In genomic region chr14:99366281-99366987, GRCm38 (mm10) we compare ENCODE assay signal across 8 mouse cellular contexts.
DNase-seq lines count a peak whose midpoint lies in the region; ATAC-seq and TF ChIP-seq lines count a peak whose summit lies in the region.

No protein-coding gene starts in this region.

- no peak overlapping the region; the same call in 1 of the 2 replicates for H3K27ac ChIP-seq in forebrain, embryonic 11.5 days (ENCODE audit: low read depth, low read length)
- no peak overlapping the region for H3K27ac ChIP-seq in kidney, embryonic 14.5 days (ENCODE audit: low read depth, low read length)

- 0 out of 2 replicates have a peak overlapping the region, but pooled peaks have one; percentile 21 for H3K9ac ChIP-seq in forebrain, embryonic 11.5 days (ENCODE audit: low read length)
- H3K9ac ChIP-seq in kidney, embryonic 14.5 days (ENCODE audit: low read depth, low read length), result no peak overlapping the region

- no peak for TF ChIP-seq POLR2A in brain, embryonic 14.5 days (IDR thresholded peaks at IDR 0.05; ENCODE audit: borderline replicate concordance, extremely low read depth, insufficient read depth, insufficient read length, poor library complexity, severe bottlenecking)

- no peaks in the 10 kb centered on the region; the same call in 1 of the 2 replicates for H3K27me3 ChIP-seq in forebrain, embryonic 11.5 days (ENCODE audit: control insufficient read depth, insufficient read depth, low read length)
- no peaks in the 10 kb centered on the region for H3K27me3 ChIP-seq in kidney, embryonic 14.5 days (ENCODE audit: control insufficient read depth, insufficient read depth, low read length)

- no peak for TF ChIP-seq CTCF in brain, embryonic 14.5 days (IDR thresholded peaks at IDR 0.05; ENCODE audit: borderline replicate concordance, extremely low read depth, insufficient read depth, insufficient read length)

- peaks cover 8% of the 10 kb centered on the region; the same call in 1 of the 2 replicates for H3K4me1 ChIP-seq in forebrain, embryonic 11.5 days (replicated peaks; ENCODE audit: control insufficient read depth, insufficient read depth, low read length)
- no peaks in the 10 kb centered on the region for H3K4me1 ChIP-seq in kidney, embryonic 14.5 days (ENCODE audit: control insufficient read depth, insufficient read depth, low read length)

- H3K9me3 ChIP-seq in forebrain, embryonic 11.5 days (ENCODE audit: control insufficient read depth, low read length), result no peaks in the 10 kb centered on the region
- H3K9me3 ChIP-seq in kidney, embryonic 14.5 days (ENCODE audit: control insufficient read depth, low read length), result no peaks in the 10 kb centered on the region

- DNase-seq in brain, embryonic 14.5 days (ENCODE audit: low read depth), result peak; percentile 86
- peak; percentile 70 for DNase-seq in forebrain, embryonic 11.5 days (ENCODE audit: low spot score)
- DNase-seq in lung, postnatal 4 days, result peak; percentile 33 to 52
- no peak for DNase-seq in right cerebral cortex, postnatal 14 days
- no peak for DNase-seq in ovary, postnatal 36 days (ENCODE audit: low spot score)
- no peak for DNase-seq in adrenal gland, postnatal 25 days

- peak overlapping the region; percentile 31 for H3K4me2 ChIP-seq in forebrain, embryonic 11.5 days (ENCODE audit: low read depth, low read length, severe bottlenecking)
- H3K4me2 ChIP-seq in kidney, embryonic 14.5 days (replicated peaks; ENCODE audit: low read depth, low read length), result 0 out of 2 replicates have a peak overlapping the region, but pooled peaks have one; percentile 8

- ATAC-seq in forebrain, embryonic 11.5 days (replicated peaks; ENCODE audit: low FRiP score), result peak; percentile 91
- ATAC-seq in kidney, embryonic 14.5 days (ENCODE audit: low FRiP score, low TSS enrichment), result peak; percentile 88
- no peak for ATAC-seq in CD4-positive, CD25-positive, alpha-beta regulatory T cell, adult 4 months

- no peaks in the 10 kb centered on the region for H3K36me3 ChIP-seq in forebrain, embryonic 11.5 days (ENCODE audit: control insufficient read depth, insufficient read depth, low read length)
- no peaks in the 10 kb centered on the region for H3K36me3 ChIP-seq in kidney, embryonic 14.5 days (ENCODE audit: control insufficient read depth, insufficient read depth, low read length)

- WGBS in forebrain, embryonic 11.5 days, result 24% methylated on average over 21 of the region's 21 CpGs
- WGBS in kidney, embryonic 14.5 days, result 60% methylated on average over 21 of the region's 21 CpGs

- peak overlapping the region; percentile 11 for H3K4me3 ChIP-seq in forebrain, embryonic 11.5 days (ENCODE audit: low read depth, low read length)
- H3K4me3 ChIP-seq in kidney, embryonic 14.5 days (ENCODE audit: low read length), result no peak overlapping the region

Comparison
In these comparisons a context has a peak if more than half of its experiments do, and no peak if none do; other contexts are left out.
1. DNase-seq: peak in brain, embryonic 14.5 days (single experiment), forebrain, embryonic 11.5 days (single experiment) and lung, postnatal 4 days (2 of 2); none in right cerebral cortex, postnatal 14 days (single experiment), ovary, postnatal 36 days (single experiment) and adrenal gland, postnatal 25 days (single experiment).